Mouse (Mus musculus) adipocyte (in vitro differentiated cells): ENCODE results near the gene Ssh1.
A peak's percentile ranks its signal among the peaks of the same experiment; 100 is the strongest.

ENCODE experiments used
- DNase-seq: peaks from one replicate; pipeline ENCODE4 v3.0.0-alpha.2; 2016; ENCODE audit warnings: low spot score

Gene Ssh1

DNA sequence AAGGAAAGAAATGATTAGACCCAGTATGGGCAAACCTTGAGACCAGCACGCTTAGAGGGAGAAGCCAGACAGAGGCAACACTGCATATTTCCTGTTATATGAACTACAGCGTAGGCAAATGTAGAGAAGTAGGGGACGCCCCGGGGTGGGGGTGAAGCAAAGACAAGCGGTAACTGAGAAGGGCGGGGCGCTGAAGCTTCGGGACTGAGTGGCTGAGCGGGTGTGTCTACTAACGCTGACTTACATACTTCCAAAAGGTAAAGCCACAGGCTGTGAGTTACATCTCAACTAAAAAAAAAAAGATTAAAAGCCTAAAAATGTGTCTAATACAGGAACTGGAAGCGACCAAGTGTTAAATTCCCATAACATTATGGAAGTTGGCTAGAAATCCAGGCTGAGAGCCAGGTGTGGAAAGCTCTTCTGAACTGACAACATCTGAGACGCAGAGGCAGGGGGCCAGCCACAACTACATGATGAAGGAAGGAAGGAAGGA lies 1.3 kb downstream of the Ssh1 start:
- DNase-seq = peak; percentile 46

DNA sequence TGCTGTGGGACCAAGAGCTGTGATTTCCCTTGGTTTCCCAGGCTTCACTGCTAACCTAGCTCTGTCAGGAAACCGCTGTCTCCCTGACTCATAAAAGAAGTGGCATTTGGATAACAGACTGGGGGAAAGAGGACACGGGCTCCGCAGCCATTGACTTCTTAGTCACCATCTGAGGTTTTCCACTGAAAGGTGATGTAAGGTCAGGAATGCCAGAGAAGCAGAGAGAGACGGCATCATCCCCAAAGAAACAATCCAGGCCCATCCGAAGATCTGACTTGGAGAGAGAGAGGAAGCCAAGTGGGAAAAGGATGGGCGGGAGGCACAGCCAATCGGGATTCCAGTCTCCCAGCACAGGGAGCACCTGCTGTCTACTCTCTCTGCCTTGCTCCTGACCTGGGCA lies 2.6 kb downstream of the Ssh1 start:
- DNase-seq = no peak

DNA sequence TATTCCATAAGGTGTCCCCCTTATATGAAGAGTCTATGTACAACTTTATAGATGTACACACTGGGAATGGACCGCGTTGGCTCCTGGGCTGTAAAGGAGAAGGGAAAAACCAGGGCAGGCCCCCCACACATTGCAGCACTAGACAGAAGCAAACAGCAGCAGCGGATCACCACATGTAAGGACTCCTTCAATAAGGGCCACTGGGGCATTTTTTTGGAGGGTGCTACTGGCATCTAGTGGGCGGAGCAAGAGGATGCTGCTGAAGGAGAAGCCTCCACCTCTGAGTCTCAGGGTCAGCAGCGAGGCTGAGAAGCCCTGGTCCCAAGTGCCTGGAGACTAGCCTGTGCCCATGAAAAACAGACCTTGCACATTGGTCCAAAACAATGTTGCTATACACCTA lies 3.1 kb downstream of the Ssh1 start:
- DNase-seq = no peak

DNA sequence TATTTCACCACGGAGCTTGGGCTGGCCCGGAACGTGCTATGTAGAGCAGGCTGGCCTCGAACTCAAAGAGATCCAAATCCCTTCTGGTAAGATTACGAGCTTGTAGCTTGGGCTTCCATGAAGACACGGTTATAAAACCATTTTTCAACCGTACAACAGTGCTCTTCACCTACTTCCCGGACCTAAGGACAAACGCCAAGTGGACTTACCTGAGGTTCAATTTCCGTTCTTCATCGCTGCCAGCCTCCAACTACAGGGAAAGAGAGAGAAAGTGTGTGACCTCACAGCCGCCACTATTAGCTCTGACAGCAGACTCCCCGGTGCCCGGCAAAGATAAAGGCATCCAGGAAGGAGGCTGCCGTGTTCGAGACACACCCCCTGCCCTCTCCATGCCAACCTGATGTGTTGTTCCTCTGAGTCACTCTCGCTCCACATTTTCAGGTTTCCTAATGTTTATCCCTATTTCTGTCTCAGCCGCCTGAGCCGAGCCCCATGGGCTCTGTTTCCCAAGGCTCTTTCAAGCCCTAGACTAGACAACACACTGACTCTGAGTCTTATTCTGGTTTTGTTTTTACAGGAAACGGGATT lies 4.2 kb downstream of the Ssh1 start:
- DNase-seq = peak; percentile 29

DNA sequence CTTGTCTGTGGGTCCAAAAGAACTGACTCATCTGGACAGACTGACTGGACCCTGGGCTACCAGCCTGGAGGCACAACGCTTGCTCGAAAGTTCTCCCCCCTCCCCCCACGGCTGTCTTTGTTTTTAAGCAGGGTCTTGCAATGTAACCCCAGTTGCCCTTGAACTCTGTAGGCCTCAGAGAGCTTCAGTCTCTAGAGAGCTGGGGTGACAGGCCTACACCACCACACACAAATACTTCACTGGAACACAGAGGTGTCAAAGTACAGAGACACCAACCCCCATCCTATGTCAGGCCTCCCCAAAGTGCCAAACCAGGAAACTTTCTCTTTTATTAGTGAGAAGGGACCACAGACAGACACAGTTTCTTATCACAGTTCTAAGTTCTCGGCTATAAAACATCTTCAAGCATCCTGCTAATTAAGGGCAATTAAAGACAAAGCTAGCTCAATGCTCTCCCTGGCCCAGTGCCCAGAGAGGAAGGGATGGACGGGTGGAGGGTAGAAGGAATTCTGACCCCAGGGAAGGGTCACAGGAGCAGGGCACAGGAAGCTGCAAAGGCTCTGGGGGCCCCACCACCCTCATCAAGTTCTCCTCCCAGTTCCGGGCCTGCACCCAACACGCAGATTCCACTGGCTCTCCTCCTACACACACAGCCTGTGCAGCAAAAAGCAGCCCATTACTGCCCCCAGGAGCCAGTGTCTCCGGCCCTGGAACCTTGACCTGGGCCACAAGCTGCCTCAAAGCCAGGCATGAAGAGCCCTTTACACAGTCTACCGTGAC lies 7.3 kb downstream of the Ssh1 start:
- DNase-seq = peak; percentile 32

DNA sequence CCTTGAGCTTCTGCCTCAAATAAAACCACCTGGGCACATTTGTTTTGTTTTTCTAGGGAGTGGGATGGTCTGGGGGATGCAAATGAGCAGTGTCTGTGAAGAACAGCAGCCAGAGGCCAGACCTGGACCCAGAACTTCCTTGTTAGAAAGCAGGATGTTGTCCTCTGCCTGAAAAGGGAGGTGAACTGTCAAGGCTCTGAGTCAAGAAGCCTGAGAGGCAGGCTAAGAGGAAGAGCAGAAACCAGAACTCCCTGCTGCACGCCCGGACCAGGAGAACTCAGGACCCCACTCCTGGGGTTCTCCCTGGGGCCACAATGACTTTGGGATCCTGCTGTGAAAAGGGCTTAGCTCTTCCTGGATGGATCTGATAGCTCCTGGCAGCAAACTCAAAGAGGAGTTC lies 8.0 kb downstream of the Ssh1 start:
- DNase-seq = no peak

DNA sequence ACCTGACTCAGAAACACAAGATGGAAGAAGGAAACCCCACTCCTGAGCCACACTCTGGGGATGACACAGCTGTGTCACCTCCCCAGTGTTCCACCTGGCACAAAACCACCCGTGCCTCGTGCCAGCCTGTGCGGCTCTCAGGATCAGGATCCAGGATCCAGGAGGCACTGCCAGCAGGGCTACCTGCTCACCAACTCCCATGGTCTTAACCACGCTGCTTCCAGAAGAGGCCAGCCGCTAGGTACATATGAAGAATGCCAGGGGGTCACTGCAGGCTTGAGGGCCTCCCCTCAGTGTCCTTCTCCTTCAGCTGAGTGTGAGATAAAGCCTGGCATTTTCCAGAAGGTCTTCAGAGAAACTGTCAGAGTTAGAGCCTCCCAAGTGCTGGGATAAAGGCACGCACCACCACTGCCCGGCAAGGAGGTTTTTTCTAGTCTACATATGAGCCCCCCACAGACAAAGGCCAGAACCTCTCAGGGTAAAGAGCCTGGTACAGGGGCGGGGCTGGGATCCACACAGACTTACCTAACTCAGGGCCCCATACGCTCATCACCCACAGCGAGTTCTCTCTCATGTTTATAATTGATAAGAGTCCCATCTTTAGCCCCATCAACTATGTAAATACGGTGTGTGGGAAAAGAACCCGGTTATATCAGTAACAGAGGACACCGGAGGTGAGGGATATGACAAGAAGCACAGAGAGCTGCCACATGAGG lies 9.5 kb downstream of the Ssh1 start:
- no peak for DNase-seq

DNA sequence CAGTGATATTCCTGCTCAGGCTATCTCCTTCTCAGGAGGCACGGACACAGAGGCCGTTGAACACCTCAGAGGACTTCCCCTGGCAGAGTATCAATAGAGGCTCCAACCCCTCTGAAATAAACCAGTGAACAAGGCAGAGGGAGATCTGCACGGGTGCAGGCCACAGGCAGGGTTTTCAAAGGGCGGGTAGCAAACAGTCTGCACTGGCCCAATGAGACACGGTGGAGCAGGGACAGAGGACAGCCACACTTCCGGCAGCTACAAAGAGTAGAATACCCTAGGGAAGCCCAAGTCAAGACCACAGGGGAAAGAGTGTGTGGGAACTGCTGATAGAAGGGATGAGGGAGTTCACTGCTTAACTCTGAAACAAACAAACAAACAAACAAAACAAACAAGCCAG lies 10.2 kb downstream of the Ssh1 start:
- no peak for DNase-seq

DNA sequence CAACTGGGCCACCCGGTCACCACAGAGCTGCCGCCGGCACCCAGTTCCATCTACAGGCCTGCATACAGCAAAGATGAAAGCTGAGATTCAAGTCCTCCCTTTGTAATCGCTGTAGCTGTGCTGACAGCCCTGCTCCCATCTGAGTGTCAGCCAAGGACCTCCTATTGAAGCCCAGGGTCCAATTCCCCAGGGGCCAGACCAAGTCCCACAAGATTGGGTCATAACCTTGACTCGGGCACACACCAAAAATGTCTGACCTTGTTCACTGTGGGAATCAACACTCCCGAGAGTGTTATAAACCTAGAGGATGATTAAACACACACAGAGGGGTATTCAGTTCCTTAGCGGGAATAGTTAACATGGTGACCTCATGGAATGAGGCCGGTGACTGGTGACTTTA lies 11.9 kb downstream of the Ssh1 start:
- no peak for DNase-seq

DNA sequence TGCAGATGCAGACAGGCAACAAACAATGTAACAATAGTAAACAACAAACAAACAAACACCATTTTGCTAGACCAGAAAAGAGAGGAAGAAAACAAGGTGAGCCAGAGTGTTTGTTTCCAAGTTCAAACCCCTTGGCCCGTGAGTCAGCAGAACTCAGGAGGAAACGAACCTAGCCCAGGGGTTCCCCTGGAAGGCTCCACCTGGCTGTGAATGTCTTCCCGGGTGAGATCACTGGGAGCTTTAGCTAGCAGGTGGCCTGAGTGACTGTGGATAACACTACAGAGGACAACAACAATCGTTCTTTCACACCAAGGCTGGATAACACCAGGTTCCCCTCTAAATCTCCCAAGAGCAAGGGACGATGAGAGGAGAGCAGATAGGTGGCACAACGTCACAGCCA lies 12.5 kb downstream of the Ssh1 start:
- no peak for DNase-seq

DNA sequence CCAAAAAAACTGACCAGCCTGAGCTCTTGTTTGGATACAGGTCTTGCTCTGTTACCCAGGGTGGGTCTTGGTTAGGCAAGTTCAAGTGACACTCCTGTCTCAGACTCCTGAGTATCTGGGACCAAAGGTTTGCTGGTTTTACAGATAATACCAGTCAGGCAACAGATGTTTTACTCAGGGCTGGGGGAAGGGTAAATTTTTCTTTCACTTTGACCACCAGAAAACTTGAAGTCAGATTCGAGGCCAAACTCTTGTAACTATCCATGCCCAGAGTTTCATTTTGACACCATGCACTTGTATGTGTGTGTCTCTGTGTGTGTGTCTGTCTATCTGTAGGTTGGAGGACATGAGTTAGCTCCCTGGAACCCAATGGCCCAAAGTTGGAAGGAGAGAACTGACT lies 13.2 kb downstream of the Ssh1 start:
- DNase-seq = no peak

DNA sequence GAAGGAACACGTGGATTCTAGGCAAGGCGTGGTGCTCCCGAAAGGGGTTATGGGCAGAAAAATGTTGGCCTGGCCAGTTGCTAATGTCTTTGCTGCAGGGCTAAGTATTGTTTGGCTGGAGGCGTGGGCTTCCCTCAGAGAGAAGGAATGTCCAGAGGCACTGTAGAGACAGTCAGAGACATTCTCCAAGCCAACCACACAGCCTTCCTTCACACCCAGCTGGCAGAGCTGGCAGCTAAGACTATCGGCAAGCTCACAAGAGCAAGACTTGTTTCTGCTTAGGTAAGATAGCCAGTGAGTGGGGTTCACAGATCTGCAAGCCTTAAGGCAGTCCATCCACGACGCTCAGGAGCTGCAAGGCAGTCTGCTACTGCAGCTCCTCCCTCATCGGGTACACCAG lies 16.4 kb downstream of the Ssh1 start:
- no peak for DNase-seq

DNA sequence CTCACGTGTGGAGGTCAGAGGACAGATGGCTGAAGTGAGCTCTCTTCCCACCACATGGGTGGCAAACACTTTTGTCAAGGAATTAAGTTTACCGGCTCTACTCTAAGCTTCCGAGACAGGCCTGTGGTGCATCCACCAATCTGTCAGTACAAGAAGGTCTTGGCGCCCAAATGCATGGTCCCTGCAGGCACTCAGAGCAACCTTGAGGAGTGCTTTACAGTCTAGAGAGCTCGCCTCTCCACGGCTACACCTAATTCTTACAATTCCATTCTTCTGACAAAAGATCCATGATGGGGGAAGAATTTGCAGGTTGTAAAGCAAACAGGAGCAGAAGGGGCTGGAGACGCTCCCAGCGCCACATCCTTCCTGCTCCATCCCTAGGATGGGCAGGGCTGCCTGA lies 17.1 kb downstream of the Ssh1 start:
- DNase-seq = no peak

DNA sequence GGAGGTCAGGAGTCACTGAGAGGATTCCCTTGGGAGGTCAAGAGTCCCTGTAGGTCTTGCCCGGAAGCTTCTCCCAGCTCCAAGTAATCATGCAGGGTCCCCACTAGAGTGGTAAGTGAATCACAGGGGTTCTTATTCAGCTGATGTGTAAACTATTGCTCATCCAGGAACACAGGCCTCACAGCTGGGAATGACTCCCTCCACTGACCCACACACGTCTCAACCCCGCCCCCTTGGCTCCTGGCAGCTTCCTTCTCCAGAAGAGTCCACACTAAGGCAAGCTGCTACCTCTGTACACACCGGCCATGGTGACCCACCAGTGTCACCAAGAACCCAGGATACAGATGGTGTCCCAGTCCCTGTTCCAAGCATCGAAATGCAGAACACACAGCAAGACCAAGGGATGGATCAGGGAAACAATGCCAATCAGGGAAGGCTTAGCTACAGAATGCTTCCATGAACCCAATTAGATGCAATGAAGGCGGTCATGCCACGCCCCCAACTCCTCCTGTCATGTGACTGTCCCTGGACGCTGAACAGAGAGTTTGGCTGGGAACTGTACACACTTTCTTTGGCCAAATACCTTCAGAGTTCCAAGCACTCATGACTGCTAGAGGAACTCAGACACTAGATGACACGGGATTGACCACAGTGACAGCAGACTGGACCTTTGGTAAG lies 18.0 kb downstream of the Ssh1 start:
- DNase-seq = peak; percentile 87

DNA sequence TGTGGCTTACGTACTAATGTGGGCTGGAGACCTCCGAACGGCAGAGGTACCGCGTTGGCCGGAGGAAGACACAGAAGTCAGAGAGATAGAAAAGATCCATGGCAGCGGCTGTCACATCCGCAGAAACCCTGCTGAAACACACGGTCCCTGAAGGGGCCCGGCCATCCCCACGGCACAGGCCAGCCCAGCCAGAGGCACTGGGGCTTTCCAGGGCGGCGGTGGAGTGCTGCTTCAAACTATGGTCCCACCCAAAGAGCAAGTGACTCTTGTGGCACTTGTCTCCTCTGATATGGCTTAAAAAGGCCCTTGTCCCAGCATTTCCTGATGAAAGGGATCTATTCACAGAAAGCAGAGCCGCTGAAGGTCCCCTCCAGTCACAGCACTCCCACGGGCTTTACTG lies 19.1 kb downstream of the Ssh1 start:
- DNase-seq = no peak

DNA sequence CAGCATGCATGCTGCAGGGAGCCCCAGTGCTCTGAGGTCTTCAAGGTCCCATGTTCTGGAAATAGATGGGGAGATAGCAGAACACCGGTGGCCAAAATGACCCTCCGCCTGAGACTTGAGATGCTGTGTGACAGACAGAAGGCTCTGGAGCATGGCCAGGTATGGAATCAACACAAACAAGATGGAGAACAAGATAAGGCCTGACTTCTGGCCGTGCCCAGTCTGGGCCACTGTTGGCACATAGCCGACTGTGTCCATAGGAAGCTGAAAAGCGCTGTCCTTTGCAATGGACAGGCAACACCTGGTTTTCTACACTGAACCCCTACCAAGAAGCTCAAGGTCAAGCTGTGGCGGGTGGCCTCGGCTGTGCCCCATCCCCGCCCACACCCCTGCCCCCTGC lies 19.9 kb downstream of the Ssh1 start:
- peak; percentile 63 for DNase-seq

DNA sequence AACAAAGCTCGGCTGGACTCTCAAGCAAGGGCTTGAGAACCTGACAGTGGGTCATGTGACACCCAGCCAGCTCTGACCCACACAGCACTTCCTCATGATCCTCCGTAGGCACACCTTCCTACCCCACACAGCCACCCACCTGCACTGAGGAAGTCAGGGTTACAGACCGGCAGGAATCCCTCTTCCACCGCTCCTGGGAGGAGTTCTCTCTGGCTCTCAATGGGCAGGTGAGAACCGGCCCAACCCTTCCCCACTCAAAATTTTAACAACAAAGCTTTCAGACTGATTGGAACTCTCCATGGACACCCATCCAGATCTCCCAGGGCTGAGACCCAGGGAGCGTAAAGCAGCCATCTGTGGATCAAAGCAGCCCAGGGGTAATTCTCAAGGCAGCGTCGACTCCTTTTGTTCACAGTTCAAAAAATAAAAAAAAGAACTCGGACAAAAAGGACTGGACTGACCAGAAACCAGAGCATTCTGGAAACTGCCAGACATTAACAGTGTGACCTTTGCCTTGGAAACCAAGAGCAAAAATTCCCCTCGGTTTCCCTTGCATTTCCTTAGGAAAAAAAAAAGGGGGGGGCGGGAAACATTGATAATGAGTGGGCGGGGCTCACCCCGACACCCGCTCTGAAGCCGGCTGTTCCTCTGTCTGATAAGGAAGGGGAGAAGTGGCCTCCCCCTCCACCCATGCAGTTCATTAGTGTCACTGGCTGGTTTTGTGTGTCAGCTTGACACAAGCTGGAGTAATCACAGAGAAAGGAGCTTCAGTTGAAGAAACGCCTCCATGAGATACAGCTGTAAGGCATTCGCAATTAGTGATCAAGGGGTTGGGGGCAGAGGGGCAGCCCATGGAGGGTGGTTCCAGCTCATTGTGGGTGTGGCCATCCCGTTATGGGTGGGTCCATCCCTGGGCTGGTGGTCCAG lies 20.8 kb downstream of the Ssh1 start:
- peak; percentile 69 for DNase-seq

DNA sequence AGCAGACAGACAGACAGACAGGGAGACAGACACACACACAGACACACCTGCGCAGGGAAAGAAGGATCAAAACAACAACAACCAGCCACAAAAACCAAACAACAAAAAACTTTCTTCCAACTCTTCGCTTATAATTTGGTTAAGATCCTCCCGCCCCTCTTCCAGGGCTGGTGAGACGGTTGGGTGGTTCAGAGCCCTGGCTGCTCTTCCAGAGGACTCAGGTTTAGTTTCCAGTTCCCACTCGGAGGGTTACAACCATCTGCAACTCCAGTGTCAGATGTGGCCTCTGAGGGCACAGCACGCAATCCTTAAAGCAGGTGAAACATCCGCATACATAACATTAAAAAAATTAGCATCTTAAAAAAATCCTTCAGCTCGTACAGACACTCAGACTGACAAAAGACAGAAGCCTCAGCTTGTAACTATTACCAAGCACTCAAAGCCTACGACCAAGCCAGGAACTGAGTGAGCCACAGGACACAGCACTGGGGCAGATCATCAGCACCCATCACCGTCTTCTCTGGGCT lies 22.2 kb downstream of the Ssh1 start:
- no peak for DNase-seq

DNA sequence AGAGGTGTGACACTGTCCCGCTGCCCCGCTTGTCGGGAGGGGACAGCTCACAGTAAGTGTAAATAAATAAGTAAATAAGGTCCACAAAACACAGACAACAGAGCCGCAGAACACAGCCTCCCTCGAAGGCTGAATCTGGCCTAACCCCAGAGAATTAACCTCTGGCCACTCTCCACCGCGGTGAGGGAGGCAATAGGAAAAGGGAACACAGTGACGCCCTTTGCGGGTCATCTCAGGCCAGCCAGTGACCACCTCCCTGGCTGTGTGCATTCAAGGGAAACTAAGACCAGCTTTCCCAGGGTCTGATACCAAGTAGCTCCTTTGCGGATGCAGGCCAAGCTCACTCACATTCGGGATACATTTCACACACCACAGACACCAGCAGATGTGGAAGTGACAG lies 25.3 kb downstream of the Ssh1 start:
- DNase-seq = no peak

DNA sequence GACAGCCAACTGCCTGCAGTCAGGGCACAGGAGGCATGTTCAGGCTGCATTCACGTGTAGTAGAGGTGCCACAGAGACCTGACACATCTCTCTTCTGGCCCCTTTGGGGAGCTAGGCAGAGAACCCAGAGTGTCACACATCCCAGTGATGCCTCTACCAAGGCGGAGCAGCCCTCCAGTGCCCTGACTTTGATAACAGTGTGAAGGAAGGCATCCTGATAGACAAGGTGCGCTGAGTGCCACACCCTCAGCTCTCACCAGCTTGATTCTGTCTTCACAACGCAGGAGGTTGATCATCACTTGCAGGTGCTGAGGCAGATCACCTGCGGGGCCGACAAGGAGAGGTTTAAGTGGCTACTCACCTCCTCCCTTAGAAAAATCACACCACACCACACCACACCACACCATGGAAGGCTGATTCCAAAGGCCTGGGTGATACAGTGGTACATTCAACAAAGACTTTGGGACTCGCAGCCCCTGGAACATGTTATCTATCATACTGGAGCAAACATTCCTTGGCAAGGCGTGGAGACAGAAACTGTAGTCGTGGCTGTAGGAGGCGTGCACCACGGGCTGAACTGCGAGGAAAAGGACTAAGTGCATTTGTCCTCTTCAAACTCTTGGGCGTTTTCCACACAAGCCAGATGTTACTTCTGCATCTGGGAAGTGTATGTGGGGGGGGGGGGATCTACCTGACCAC lies 27.1 kb downstream of the Ssh1 start:
- DNase-seq = no peak
